Mouse (Mus musculus) bone marrow macrophage, adult 2 months (primary cell): ENCODE results near the gene Ube2g2. TPM values are rescaled to one million over a fixed set of nuclear protein-coding genes. Genes with fewer than 3 reads are reported as not detected.

Source experiments
- H3K27ac ChIP-seq: 2 replicates; pipeline ENCODE4 v1.5.1; 2012; ENCODE audit warnings: low read depth, low read length; ENCODE audit not compliant: insufficient read depth
- H3K4me1 ChIP-seq: 2 replicates; pipeline ENCODE4 v1.6.1; 2012; ENCODE audit warnings: low read length; ENCODE audit not compliant: control insufficient read depth, insufficient read depth
- H3K4me3 ChIP-seq: 2 replicates; pipeline ENCODE4 v1.5.1; 2012; ENCODE audit warnings: mild to moderate bottlenecking, low read length, moderate library complexity; ENCODE audit not compliant: insufficient read depth
- CTCF ChIP-seq: IDR thresholded peaks from 2 replicates; pipeline ENCODE4 v1.5.1; 2012; ENCODE audit warnings: low read depth, mild to moderate bottlenecking, low read length, moderate library complexity
- POLR2A ChIP-seq: IDR thresholded peaks from 2 replicates; pipeline ENCODE4 v1.6.1; 2012; ENCODE audit warnings: mild to moderate bottlenecking, low read depth, low read length, borderline replicate concordance
- polyA plus RNA-seq: library from polyadenylated mRNA; stranded (reverse); fragments of >200 nt; gene quantifications from 2 replicates; pipeline ENCODE4 v1.2.4, GENCODE M21; 2012; ENCODE audit not compliant: missing spikeins, insufficient read depth, insufficient read length

Ube2g2 gene
- polyA plus RNA-seq, 1 experiment = 61.2 TPM

DNA sequence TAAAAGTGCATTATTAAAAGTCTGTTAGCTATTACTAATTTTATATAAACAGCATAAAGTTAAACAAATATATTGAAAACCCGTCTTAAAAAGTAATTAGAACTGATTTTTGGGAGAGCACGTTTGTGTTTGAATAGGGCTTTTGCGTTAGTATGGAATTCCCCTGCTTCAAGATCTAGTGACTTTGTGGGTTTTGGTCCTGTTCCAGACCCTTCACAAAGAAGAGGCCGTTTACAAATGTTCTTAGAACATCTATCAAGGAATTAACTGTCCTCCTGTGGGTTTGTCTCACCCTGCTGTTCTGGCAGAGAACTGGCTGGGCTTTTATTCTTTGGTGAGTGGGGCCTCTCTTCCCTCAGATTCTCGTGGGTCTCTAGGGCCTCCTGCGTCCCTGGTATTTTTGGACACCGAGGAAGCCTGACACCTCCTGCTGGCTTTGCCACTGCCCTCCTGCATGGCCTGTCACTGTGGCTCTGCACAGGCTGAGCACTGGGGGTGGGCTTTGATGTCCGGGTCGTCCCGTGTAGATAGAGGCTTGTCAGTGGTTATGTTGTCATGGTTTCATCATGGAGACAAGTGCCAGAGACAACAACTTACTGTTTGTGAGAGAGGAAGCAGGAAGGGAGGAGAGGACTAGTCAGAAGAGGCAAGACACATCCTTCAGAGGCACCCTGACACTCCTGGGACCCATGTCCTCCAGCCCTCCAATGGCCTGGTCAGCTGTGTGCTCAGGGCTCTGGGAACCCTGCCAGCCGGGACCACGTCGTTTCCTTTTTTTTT is 12.6 kb downstream of the Ube2g2 start:
- H3K4me1 ChIP-seq = peaks cover 23% of the 10 kb centered on the region
- no peak overlapping the region for H3K4me3 ChIP-seq
- no peak overlapping the region for H3K27ac ChIP-seq
- TF ChIP-seq CTCF (no peak), POLR2A (no peak)

DNA sequence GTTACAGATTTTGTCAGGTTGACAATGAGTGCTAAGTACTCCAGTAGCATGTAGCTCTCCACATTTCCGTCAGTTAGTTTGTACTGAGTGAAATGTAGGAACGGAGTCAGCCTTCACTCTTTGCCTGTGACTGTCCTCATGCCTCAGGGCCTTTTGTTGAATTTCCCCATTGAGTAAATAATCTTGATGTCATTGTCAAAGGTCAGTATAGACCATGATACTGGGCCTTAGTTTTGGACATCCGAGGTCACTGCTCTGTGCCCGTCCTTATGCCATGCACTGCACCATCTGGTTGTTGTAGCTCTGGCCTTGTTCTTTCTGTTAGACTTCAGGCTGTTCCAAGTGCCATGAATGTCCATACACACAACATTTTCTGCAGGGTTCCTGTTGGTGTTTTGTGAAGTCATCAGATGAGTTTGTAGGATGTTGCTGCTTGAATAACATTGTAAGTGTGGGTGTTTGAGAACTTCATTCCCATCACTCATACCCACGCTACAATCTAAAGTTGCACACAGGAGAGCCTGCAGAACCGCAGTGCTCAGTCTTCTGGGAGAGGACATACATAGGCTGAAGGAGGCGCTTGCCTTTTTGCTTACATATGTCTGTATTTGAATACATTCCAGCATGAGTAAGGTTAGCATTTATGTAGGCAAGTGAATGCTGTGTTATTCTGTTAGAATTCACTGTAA is 14.3 kb downstream of the Ube2g2 start:
- no peak overlapping the region for H3K4me3 ChIP-seq
- no peak overlapping the region for H3K27ac ChIP-seq
- no peak for TF ChIP-seq POLR2A
- TF ChIP-seq CTCF = no peak
- peaks cover 17% of the 10 kb centered on the region for H3K4me1 ChIP-seq

DNA sequence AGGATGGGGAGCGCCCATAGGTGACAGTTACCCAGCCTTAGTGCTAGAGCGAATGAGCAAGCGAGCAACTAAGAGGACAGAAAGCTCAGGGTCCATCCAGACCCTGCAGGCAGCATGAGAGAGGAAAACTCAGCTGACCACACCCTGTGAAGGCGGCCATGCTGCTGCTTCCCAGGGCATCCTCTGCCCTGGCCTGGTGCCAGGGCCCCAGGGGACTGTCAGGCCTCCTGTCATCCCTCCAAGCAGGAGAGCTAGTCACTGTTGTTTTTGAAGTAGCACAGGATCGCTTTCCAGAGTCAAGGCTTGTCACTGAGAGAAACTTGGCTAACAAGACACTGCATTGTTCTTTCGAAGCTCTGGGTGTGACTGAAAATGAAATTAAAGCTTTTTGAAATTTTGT is 16.9 kb downstream of the Ube2g2 start:
- TF ChIP-seq CTCF = no peak
- TF ChIP-seq POLR2A = no peak
- H3K4me3 ChIP-seq = no peak overlapping the region
- no peak overlapping the region for H3K27ac ChIP-seq
- H3K4me1 ChIP-seq = peaks cover 10% of the 10 kb centered on the region

DNA sequence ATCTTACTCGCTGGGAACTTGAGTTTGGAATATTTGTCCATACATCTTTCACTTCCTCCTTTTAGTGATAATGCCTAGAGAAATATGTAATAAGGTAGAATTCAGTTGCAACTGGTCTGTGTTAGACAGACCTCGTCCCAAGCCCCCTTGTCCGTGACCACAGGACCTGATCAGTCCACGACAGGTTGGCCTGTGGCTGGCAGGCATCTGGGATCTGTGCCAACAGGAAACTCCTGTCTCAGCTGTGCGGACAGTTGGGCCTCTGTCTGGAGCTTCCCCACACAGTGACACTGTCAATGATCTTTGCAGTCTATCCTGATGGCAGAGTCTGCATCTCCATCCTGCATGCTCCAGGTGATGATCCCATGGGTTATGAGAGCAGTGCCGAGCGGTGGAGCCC is 21.1 kb downstream of the Ube2g2 start:
- peaks cover 3% of the 10 kb centered on the region; the same call in 1 of the 2 replicates for H3K4me1 ChIP-seq
- TF ChIP-seq POLR2A (no peak), CTCF (no peak)

GRCm38 (mm10) chr10:77645571-77645970 is 23.5 kb downstream of the Ube2g2 start:
- Histone ChIP-seq H3K4me1 (peaks cover 3% of the 10 kb centered on the region; the same call in 1 of the 2 replicates), H3K4me3 (no peak overlapping the region), H3K27ac (no peak overlapping the region)
- TF ChIP-seq CTCF = no peak
- TF ChIP-seq POLR2A = no peak

More for the DNA sequence above, 21.1 kb downstream of the Ube2g2 start:
- Histone ChIP-seq H3K4me3 (no peak overlapping the region), H3K27ac (no peak overlapping the region)

DNA sequence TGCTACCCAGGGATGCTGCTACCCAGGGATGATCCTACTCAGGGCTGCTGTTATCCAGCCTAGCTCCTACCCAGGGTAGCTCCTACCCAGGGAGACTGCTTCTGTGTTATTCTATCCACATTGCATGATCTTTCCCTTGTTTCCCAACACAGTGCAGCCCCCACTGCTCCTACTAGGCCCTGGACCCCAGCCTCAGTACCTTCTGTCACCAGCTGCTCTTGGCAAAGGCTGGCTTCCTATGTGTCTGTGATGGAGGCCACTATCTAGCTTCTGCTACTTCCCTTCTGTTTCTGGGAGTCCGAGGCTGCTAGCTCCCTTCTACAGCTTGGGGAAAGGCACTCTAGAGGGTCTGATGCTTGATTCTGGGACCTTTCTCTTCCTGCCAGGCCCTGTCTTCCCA is 25.4 kb downstream of the Ube2g2 start:
- Histone ChIP-seq H3K27ac (no peak overlapping the region), H3K4me1 (peaks cover 3% of the 10 kb centered on the region; the same call in 1 of the 2 replicates), H3K4me3 (no peak overlapping the region)
- no peak for TF ChIP-seq POLR2A
- TF ChIP-seq CTCF = no peak

DNA sequence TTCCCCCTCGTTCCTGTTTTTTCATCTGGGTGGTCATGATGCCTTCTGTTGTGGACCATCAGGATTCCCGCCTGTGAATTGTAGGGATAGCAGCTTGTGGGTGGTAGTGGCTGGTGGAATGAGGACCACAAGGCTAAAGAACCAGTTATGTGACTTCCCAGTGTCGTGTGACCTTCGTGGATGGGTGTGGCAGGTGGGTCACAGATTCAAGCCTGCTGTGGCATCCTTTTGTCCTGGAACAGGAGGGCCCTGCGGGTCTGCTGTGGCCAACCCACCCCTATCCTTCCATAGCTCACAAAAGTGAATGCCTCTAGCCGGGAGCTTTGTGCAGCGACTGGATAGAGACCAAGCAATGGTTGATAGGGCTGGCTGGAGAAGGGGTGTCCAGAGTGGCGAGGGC is 25.8 kb downstream of the Ube2g2 start:
- H3K4me1 ChIP-seq = peaks cover 3% of the 10 kb centered on the region; the same call in 1 of the 2 replicates
- no peak overlapping the region for H3K4me3 ChIP-seq
- H3K27ac ChIP-seq = no peak overlapping the region
- TF ChIP-seq POLR2A (no peak), CTCF (no peak)

- TF ChIP-seq CTCF (no peak), POLR2A (no peak)
- Histone ChIP-seq H3K4me3 (no peak overlapping the region), H3K27ac (no peak overlapping the region), H3K4me1 (no peaks in the 10 kb centered on the region)
Observed at GRCm38 (mm10) chr10:77652046-77652445, 30.0 kb downstream of the Ube2g2 start.

GRCm38 (mm10) chr10:77658286-77658994 is 36.4 kb downstream of the Ube2g2 start:
- TF ChIP-seq CTCF (no peak), POLR2A (no peak)
- no peak overlapping the region for H3K27ac ChIP-seq
- no peak overlapping the region for H3K4me3 ChIP-seq
- H3K4me1 ChIP-seq = peaks cover 21% of the 10 kb centered on the region
